In genomic region chr2:152048981-152049441, GRCm38 (mm10) we compare ENCODE assay signal across 1 mouse cellular context.
TF ChIP-seq lines count a peak whose summit lies in the region.

No protein-coding gene starts in this region.

TF ChIP-seq in MEL, 35 proteins besides CTCF, POLR2A, EP300 and RAD21:
- TF ChIP-seq ZNF384 (IDR thresholded peaks at IDR 0.05; ENCODE audit: low read depth, low read length) (no peak), HCFC1 (IDR thresholded peaks at IDR 0.05; ENCODE audit: low read depth, low read length) (no peak), USF2 (IDR thresholded peaks at IDR 0.05; ENCODE audit: borderline replicate concordance in 1 of 2, insufficient read depth in 1 of 2, low read depth in 1 of 2, low read length in 2 of 2) (no peak), ETS1 (IDR thresholded peaks at IDR 0.05; ENCODE audit: low read depth, low read length) (peak; percentile 53; the same call in 1 of the 2 replicates), TAL1 (IDR thresholded peaks at IDR 0.05; ENCODE audit: low read length) (peak; percentile 59), POLR2AphosphoS2 (IDR thresholded peaks at IDR 0.05; ENCODE audit: low read length) (no peak), MAZ (IDR thresholded peaks at IDR 0.05; ENCODE audit: low read depth, low read length) (no peak), KAT2A (conservative IDR thresholded peaks at IDR 0.05; ENCODE audit: low read depth, low read length) (no peak), MXI1 (IDR thresholded peaks at IDR 0.05; ENCODE audit: low read depth, low read length) (no peak), ELF1 (IDR thresholded peaks at IDR 0.05; ENCODE audit: low read depth, low read length) (no peak), ZMIZ1 (IDR thresholded peaks at IDR 0.05; ENCODE audit: low read depth, low read length) (no peak), MEF2A (IDR thresholded peaks at IDR 0.05; ENCODE audit: extremely low read depth, insufficient replicate concordance, low read depth, low read length, poor library complexity, severe bottlenecking) (no peak), MAFK (IDR thresholded peaks at IDR 0.05; ENCODE audit: borderline replicate concordance, low read depth, low read length) (no peak), TCF12 (IDR thresholded peaks at IDR 0.05; ENCODE audit: low read depth, low read length) (peak; percentile 68), MAX (IDR thresholded peaks at IDR 0.05; ENCODE audit: low read length) (no peak), UBTF (IDR thresholded peaks at IDR 0.05; ENCODE audit: borderline replicate concordance, insufficient read depth, low read depth, low read length) (no peak), SMC3 (IDR thresholded peaks at IDR 0.05; ENCODE audit: low read depth, low read length) (no peak), CHD1 (IDR thresholded peaks at IDR 0.05; ENCODE audit: low read depth, low read length) (no peak), NRF1 (IDR thresholded peaks at IDR 0.05; ENCODE audit: insufficient read depth, low read depth, low read length, poor library complexity, severe bottlenecking) (no peak), ZKSCAN1 (IDR thresholded peaks at IDR 0.05; ENCODE audit: low read depth, low read length) (no peak), NELFE (IDR thresholded peaks at IDR 0.05; ENCODE audit: low read depth, low read length) (no peak), ZC3H11A (IDR thresholded peaks at IDR 0.05; ENCODE audit: low read depth, low read length) (no peak), TBP (IDR thresholded peaks at IDR 0.05; ENCODE audit: low read depth, low read length) (no peak), SIN3A (IDR thresholded peaks at IDR 0.05; ENCODE audit: low read length) (no peak)
